Mouse (Mus musculus) frontal cortex, postnatal 14 days (tissue): ENCODE measurements around the gene Gm10722.
"Not testable (repeated sequence)": the region's sequence is repeated elsewhere in the genome, so short reads cannot be mapped to it uniquely, and the experiment has no call there.

Source experiments
- DNase-seq, 2 experiments: peaks; one replicate each; pipeline ENCODE4 v3.0.0; 2022; ENCODE audit warnings: low spot score in 2 of 2

Gm10722 gene

GRCm38 (mm10) chr9:3024912-3025467 lies 24.3 kb downstream of the Gm10722 start, which contains the start of gene Gm10717:
Gene Gm10717 (plus strand): TSS chr9:3025417.
- peak in 1 of 2 experiments; percentile 39 for DNase-seq

GRCm38 (mm10) chr9:3025653-3026052 lies 24.9 kb downstream of the Gm10722 start:
- peak; percentile 11 to 73 for DNase-seq

- not testable (repeated sequence) for DNase-seq
Observed at GRCm38 (mm10) chr9:3026136-3026535, 25.4 kb downstream of the Gm10722 start.

- DNase-seq: not testable (repeated sequence)
Observed at GRCm38 (mm10) chr9:3026741-3027140, 26.0 kb downstream of the Gm10722 start.

DNA sequence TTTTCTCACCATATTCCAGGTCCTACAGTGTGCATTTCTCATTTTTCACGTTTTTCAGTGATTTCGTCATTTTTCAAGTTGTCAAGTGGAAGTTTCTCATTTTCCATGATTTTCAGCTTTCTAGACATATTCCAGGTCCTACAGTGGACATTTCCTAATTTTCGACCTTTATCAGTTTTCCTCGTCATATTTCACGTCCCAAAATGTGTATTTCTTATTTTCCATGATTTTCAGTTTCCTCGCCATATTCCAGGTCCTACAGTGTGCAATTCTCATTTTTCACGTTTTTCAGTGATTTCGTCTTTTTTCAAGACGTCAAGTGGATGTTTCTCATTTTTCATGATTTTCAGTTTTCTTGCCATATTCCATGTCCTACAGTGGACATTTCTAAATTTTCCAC lies 26.5 kb downstream of the Gm10722 start:
- not testable (repeated sequence) for DNase-seq

GRCm38 (mm10) chr9:3029276-3030000 lies 28.7 kb downstream of the Gm10722 start:
- peak in 1 of 2 experiments; percentile 55 for DNase-seq

DNA sequence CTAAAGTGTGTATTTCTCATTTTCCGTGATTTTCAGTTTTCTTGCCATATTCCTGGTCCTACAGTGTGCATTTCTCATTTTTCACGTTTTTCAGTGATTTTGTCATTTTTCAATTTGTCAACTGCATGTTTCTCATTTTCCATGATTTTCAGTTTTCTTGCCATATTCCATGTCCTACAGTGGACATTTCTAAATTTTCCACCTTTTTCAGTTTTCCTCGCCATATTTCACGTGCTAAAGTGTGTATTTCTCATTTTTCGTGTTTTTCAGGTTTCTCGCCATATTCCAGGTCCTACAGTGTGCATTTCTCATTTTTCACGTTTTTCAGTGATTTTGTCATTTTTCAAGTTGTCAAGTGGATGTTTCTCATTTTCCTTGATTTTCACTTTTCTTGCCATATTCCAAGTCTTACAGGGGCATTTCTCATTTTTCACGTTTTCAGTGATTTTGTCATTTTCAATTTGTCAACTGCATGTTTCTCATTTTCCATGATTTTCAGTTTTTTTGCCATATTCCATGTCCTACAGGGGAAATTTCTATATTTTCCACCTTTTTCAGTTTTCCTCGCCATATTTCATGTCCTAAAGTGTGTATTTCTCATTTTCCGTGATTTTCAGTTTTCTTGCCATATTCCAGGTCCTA lies 30.1 kb downstream of the Gm10722 start:
- DNase-seq: not testable (repeated sequence)

DNA sequence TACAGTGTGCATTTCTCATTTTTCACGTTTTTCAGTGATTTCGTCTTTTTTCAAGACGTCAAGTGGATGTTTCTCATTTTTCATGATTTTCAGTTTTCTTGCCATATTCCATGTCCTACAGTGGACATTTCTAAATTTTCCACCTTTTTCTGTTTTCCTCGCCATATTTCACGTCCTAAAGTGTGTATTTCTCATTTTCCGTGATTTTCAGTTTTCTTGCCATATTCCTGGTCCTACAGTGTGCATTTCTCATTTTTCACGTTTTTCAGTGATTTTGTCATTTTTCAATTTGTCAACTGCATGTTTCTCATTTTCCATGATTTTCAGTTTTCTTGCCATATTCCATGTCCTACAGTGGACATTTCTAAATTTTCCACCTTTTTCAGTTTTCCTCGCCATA lies 33.6 kb downstream of the Gm10722 start, which contains the start of gene Gm17535:
Gm17535 (plus strand) TSS at position 301 of the 400 bp plus-strand sequence.
- not testable (repeated sequence) for DNase-seq

DNA sequence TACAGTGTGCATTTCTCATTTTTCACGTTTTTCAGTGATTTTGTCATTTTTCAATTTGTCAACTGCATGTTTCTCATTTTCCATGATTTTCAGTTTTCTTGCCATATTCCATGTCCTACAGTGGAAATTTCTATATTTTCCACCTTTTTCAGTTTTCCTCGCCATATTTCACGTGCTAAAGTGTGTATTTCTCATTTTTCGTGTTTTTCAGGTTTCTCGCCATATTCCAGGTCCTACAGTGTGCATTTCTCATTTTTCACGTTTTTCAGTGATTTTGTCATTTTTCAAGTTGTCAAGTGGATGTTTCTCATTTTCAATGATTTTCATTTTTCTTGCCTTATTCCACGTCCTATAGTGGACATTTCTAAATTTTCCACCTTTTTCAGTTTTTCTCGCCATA lies 35.9 kb downstream of the Gm10722 start, which contains the start of gene Gm10715:
Gm10715 (plus strand) TSS at position 301 of the 400 bp plus-strand sequence.
- not testable (repeated sequence) for DNase-seq

GRCm38 (mm10) chr9:3038161-3038560 lies 37.4 kb downstream of the Gm10722 start:
- DNase-seq: not testable (repeated sequence)
